In genomic region chr17:12118131-12118530, GRCm38 (mm10) we compare ENCODE assay signal across 8 mouse cellular contexts. TPM values are rescaled to one million over a fixed set of nuclear protein-coding genes. Genes with fewer than 3 reads are reported as not detected.
DNase-seq lines count a peak whose midpoint lies in the region; ATAC-seq and TF ChIP-seq lines count a peak whose summit lies in the region.

No protein-coding gene starts in this region.

- H3K4me1 ChIP-seq in lung, embryonic 14.5 days (ENCODE audit: insufficient read depth): no peaks in the 10 kb centered on the region
- H3K4me1 ChIP-seq in embryonic facial prominence, embryonic 12.5 days: peaks cover 22% of the 10 kb centered on the region
- H3K4me1 ChIP-seq in intestine, embryonic 16.5 days (ENCODE audit: control insufficient read depth, insufficient read depth, low read length): peaks cover 3% of the 10 kb centered on the region

- H3K9ac ChIP-seq in lung, embryonic 14.5 days: peak overlapping the region; percentile 65
- peak overlapping the region; percentile 68 for H3K9ac ChIP-seq in embryonic facial prominence, embryonic 12.5 days
- H3K9ac ChIP-seq in intestine, embryonic 16.5 days (ENCODE audit: low read depth, low read length): peak overlapping the region; percentile 74

- WGBS in lung, embryonic 14.5 days: 4% methylated on average over 9 of the region's 9 CpGs
- 9% methylated on average over 9 of the region's 9 CpGs for WGBS in embryonic facial prominence, embryonic 12.5 days
- 2% methylated on average over 9 of the region's 9 CpGs for WGBS in intestine, embryonic 16.5 days

- peak overlapping the region; percentile 92 for H3K4me2 ChIP-seq in lung, embryonic 14.5 days
- H3K4me2 ChIP-seq in embryonic facial prominence, embryonic 12.5 days (replicated peaks): peak overlapping the region; percentile 87
- H3K4me2 ChIP-seq in intestine, embryonic 16.5 days (ENCODE audit: low read depth, low read length): peak overlapping the region; percentile 98

- H3K36me3 ChIP-seq in lung, embryonic 14.5 days (ENCODE audit: insufficient read depth): no peaks in the 10 kb centered on the region
- no peaks in the 10 kb centered on the region for H3K36me3 ChIP-seq in embryonic facial prominence, embryonic 12.5 days
- no peaks in the 10 kb centered on the region for H3K36me3 ChIP-seq in intestine, embryonic 16.5 days (ENCODE audit: control insufficient read depth, insufficient read depth, low read length)

- peak; percentile 41 for DNase-seq in lung, embryonic 14.5 days
- no peak for DNase-seq in lung, postnatal 10 days
- DNase-seq in lung, postnatal 14 days: peak; percentile 12
- peak; percentile 33 for DNase-seq in thymus, postnatal 14 days
- DNase-seq in adrenal gland, adult 18-20 months (ENCODE audit: low spot score in 2 of 2): no peak

- no peaks in the 10 kb centered on the region for H3K27me3 ChIP-seq in lung, embryonic 14.5 days (ENCODE audit: insufficient read depth, low read length)
- no peaks in the 10 kb centered on the region for H3K27me3 ChIP-seq in embryonic facial prominence, embryonic 12.5 days
- no peaks in the 10 kb centered on the region for H3K27me3 ChIP-seq in intestine, embryonic 16.5 days (replicated peaks; ENCODE audit: control insufficient read depth, insufficient read depth, low read length)

- ATAC-seq in lung, embryonic 14.5 days (ENCODE audit: insufficient read depth): no peak
- no peak for ATAC-seq in embryonic facial prominence, embryonic 12.5 days (ENCODE audit: insufficient number of reproducible peaks, insufficient read depth, low FRiP score, low TSS enrichment)
- peak; percentile 18; the same call in 1 of the 2 replicates for ATAC-seq in intestine, embryonic 16.5 days
- ATAC-seq in monocyte, adult 5-6 weeks (replicated peaks; ENCODE audit: insufficient number of reproducible peaks, low FRiP score, low TSS enrichment, poor library complexity, severe bottlenecking): no peak

- TF ChIP-seq CTCF in lung, embryonic 14.5 days (IDR thresholded peaks at IDR 0.05; ENCODE audit: low read depth): no peak

- peak overlapping the region; percentile 56 for H3K4me3 ChIP-seq in lung, embryonic 14.5 days (ENCODE audit: low read depth, low read length)
- peak overlapping the region; percentile 66 for H3K4me3 ChIP-seq in embryonic facial prominence, embryonic 12.5 days
- peak overlapping the region; percentile 53 for H3K4me3 ChIP-seq in intestine, embryonic 16.5 days (ENCODE audit: low read length)

- no peaks in the 10 kb centered on the region for H3K9me3 ChIP-seq in lung, embryonic 14.5 days (ENCODE audit: low read depth, low read length)
- no peaks in the 10 kb centered on the region for H3K9me3 ChIP-seq in embryonic facial prominence, embryonic 12.5 days
- H3K9me3 ChIP-seq in intestine, embryonic 16.5 days (ENCODE audit: control insufficient read depth, low read length): no peaks in the 10 kb centered on the region

- H3K27ac ChIP-seq in lung, embryonic 14.5 days (ENCODE audit: low read depth): peak overlapping the region; percentile 95; the same call in 1 of the 2 replicates
- peak overlapping the region; percentile 94 for H3K27ac ChIP-seq in embryonic facial prominence, embryonic 12.5 days
- 0 out of 2 replicates have a peak overlapping the region, but pooled peaks have one; percentile 17 for H3K27ac ChIP-seq in intestine, embryonic 16.5 days (ENCODE audit: low read length)

RNA-seq across cellular contexts. Expression of gene Agpat4, which starts 0.4 kb away (rescaled TPM):
- 27.4 and 28.2 TPM in 2 replicates for polyA plus RNA-seq in lung, embryonic 14.5 days (2014; fragmentation: Nextera tagmentation; extraction: Ambion mirVana)
- polyA plus RNA-seq in embryonic facial prominence, embryonic 12.5 days (2016; fragmentation: Nextera tagmentation; extraction: Ambion mirVana): 42.6 and 44.7 TPM in 2 replicates
- polyA plus RNA-seq in intestine, embryonic 16.5 days (2015; fragmentation: Nextera tagmentation; extraction: Ambion mirVana): 17.8 and 19.2 TPM in 2 replicates
- total RNA-seq in monocyte, adult 5-6 weeks (2017): 110 to 154 TPM (median 150 TPM) in 3 replicates
- total RNA-seq in adrenal gland, adult 18-20 months (2021): 10 to 100 TPM; 33.2 to 54.3 TPM

Comparison
In these comparisons a context has a peak if more than half of its experiments do, and no peak if none do; other contexts are left out.
1. DNase-seq: peak in lung, embryonic 14.5 days (single experiment), lung, postnatal 14 days (single experiment) and thymus, postnatal 14 days (single experiment); none in lung, postnatal 10 days (single experiment) and adrenal gland, adult 18-20 months (0 of 2).
2. H3K27ac ChIP-seq: peak in every context shown above with its lines; median percentile 95 in lung, embryonic 14.5 days; 94 in embryonic facial prominence, embryonic 12.5 days; 17 in intestine, embryonic 16.5 days.
3. Peak in every context shown above with its lines, with median percentiles within 50 percentile points of each other: H3K4me2 ChIP-seq, H3K4me3 ChIP-seq and H3K9ac ChIP-seq.